Comparison of ENCODE assay signal across 11 mouse cellular contexts in genomic region chr5:41595199-41595598, GRCm38 (mm10).
DNase-seq lines count a peak whose midpoint lies in the region; ATAC-seq lines count a peak whose summit lies in the region.
"Had no signal": no experiment of that assay in that cellular context is flagged by ENCODE, and none has a peak within 500 bp of the region (broad histone marks: within the 10 kb centered on the region; RNA-seq: fewer than 3 reads in every experiment).

No protein-coding gene starts in this region.

- DNase-seq in frontal cortex, postnatal 25 days (ENCODE audit: low spot score in 2 of 2) = no peak
- DNase-seq in cerebellum, adult 9-10 months = peak; percentile 63
- DNase-seq in left cerebral cortex, adult 18-20 months (ENCODE audit: low spot score in 2 of 2) = peak; percentile 36 to 60
- DNase-seq in right cerebral cortex, postnatal 25 days = peak; percentile 25
- DNase-seq: heart, postnatal 14 days had no signal

- no peaks in the 10 kb centered on the region for H3K9me3 ChIP-seq in liver, embryonic 12.5 days (replicated peaks)
- no peaks in the 10 kb centered on the region for H3K9me3 ChIP-seq in kidney, embryonic 16.5 days (ENCODE audit: low read length)
- no peaks in the 10 kb centered on the region for H3K9me3 ChIP-seq in kidney, embryonic 15.5 days (replicated peaks)
- H3K9me3 ChIP-seq: embryonic facial prominence, embryonic 15.5 days had no signal

- 45% methylated on average over 3 of the region's 3 CpGs for WGBS in liver, embryonic 12.5 days (ENCODE audit: insufficient replicate concordance)
- 57% methylated on average over 3 of the region's 3 CpGs for WGBS in kidney, embryonic 16.5 days
- 60% methylated on average over 3 of the region's 3 CpGs for WGBS in kidney, embryonic 15.5 days

- no peak overlapping the region for H3K4me3 ChIP-seq in liver, embryonic 12.5 days
- H3K4me3 ChIP-seq in kidney, embryonic 16.5 days (ENCODE audit: low read length) = no peak overlapping the region
- no peak overlapping the region for H3K4me3 ChIP-seq in kidney, embryonic 15.5 days (replicated peaks)
- H3K4me3 ChIP-seq: embryonic facial prominence, embryonic 15.5 days; layer of hippocampus, adult 2 months had no signal

- H3K9ac ChIP-seq in liver, embryonic 12.5 days = no peak overlapping the region
- no peak overlapping the region for H3K9ac ChIP-seq in kidney, embryonic 16.5 days (replicated peaks; ENCODE audit: low read length)
- H3K9ac ChIP-seq in kidney, embryonic 15.5 days = no peak overlapping the region
- H3K9ac ChIP-seq: embryonic facial prominence, embryonic 15.5 days had no signal

- no peak overlapping the region for H3K27ac ChIP-seq in liver, embryonic 12.5 days
- H3K27ac ChIP-seq in kidney, embryonic 16.5 days (ENCODE audit: low read length) = no peak overlapping the region
- no peak overlapping the region for H3K27ac ChIP-seq in kidney, embryonic 15.5 days
- H3K27ac ChIP-seq: embryonic facial prominence, embryonic 15.5 days; layer of hippocampus, adult 2 months had no signal

- H3K4me1 ChIP-seq in liver, embryonic 12.5 days = no peaks in the 10 kb centered on the region
- H3K4me1 ChIP-seq in kidney, embryonic 16.5 days (ENCODE audit: insufficient read depth, low read length) = no peaks in the 10 kb centered on the region
- no peaks in the 10 kb centered on the region for H3K4me1 ChIP-seq in kidney, embryonic 15.5 days
- H3K4me1 ChIP-seq: embryonic facial prominence, embryonic 15.5 days had no signal

- no peaks in the 10 kb centered on the region for H3K27me3 ChIP-seq in liver, embryonic 12.5 days (replicated peaks)
- no peaks in the 10 kb centered on the region for H3K27me3 ChIP-seq in kidney, embryonic 16.5 days (ENCODE audit: insufficient read depth, low read length)
- no peaks in the 10 kb centered on the region for H3K27me3 ChIP-seq in kidney, embryonic 15.5 days
- H3K27me3 ChIP-seq: embryonic facial prominence, embryonic 15.5 days had no signal

- ATAC-seq in frontal cortex, adult (ENCODE audit: low TSS enrichment) = peak; percentile 85
- no peak for ATAC-seq in liver, embryonic 12.5 days
- ATAC-seq in kidney, embryonic 16.5 days (ENCODE audit: low FRiP score, low TSS enrichment) = no peak
- no peak for ATAC-seq in kidney, embryonic 15.5 days (replicated peaks; ENCODE audit: low FRiP score)

- H3K4me2 ChIP-seq in liver, embryonic 12.5 days = no peak overlapping the region
- H3K4me2 ChIP-seq in kidney, embryonic 16.5 days (replicated peaks; ENCODE audit: low read depth, low read length) = no peak overlapping the region
- no peak overlapping the region for H3K4me2 ChIP-seq in kidney, embryonic 15.5 days
- H3K4me2 ChIP-seq: embryonic facial prominence, embryonic 15.5 days had no signal

- H3K36me3 ChIP-seq in liver, embryonic 12.5 days = no peaks in the 10 kb centered on the region
- no peaks in the 10 kb centered on the region for H3K36me3 ChIP-seq in kidney, embryonic 16.5 days (ENCODE audit: insufficient read depth, low read length)
- H3K36me3 ChIP-seq in kidney, embryonic 15.5 days = no peaks in the 10 kb centered on the region
- H3K36me3 ChIP-seq: embryonic facial prominence, embryonic 15.5 days had no signal

Comparison
In these comparisons a context has a peak if more than half of its experiments do, and no peak if none do; other contexts are left out.
1. DNase-seq: peak in cerebellum, adult 9-10 months (single experiment), left cerebral cortex, adult 18-20 months (2 of 2) and right cerebral cortex, postnatal 25 days (single experiment); none in frontal cortex, postnatal 25 days (0 of 2).